Mouse (Mus musculus) heart, embryonic 11.5 days (tissue): ENCODE data around the gene H2-M10.4. TPM values are rescaled to one million over a fixed set of nuclear protein-coding genes. Genes with fewer than 3 reads are reported as not detected.
"Not testable (repeated sequence)": the region's sequence is repeated elsewhere in the genome, so short reads cannot be mapped to it uniquely, and the experiment has no call there.

Source experiments
- ATAC-seq: fragments of 200-750 bp; cut with Nextera tagmentation; replicated peaks from 2 replicates; pipeline ENCODE4 v1.8.0; 2017; ENCODE audit warnings: moderate library complexity; ENCODE audit not compliant: insufficient number of reproducible peaks, low FRiP score, low TSS enrichment
- H3K27ac ChIP-seq: fragments of 300-500 bp; sonication (generic); 2 replicates; pipeline ENCODE4 v1.5.1; 2014; ENCODE audit warnings: mild to moderate bottlenecking, low read depth, low read length
- H3K27me3 ChIP-seq: fragments of 300-500 bp; sonication (generic); 2 replicates; pipeline ENCODE4 v1.6.1; 2014; ENCODE audit warnings: mild to moderate bottlenecking, low read length, mixed read lengths; ENCODE audit not compliant: control insufficient read depth, insufficient read depth
- H3K36me3 ChIP-seq: fragments of 300-500 bp; sonication (generic); 2 replicates; pipeline ENCODE4 v1.6.1; 2014; ENCODE audit warnings: mild to moderate bottlenecking, low read length, moderate library complexity, mixed read lengths; ENCODE audit not compliant: control insufficient read depth, insufficient read depth
- H3K4me1 ChIP-seq: fragments of 300-500 bp; sonication (generic); 2 replicates; pipeline ENCODE4 v1.6.1; 2014; ENCODE audit warnings: low read length; ENCODE audit not compliant: control insufficient read depth, insufficient read depth
- H3K4me2 ChIP-seq: fragments of 300-500 bp; sonication (generic); 2 replicates; pipeline ENCODE4 v1.6.1; 2014; ENCODE audit warnings: mild to moderate bottlenecking, moderate library complexity
- H3K4me3 ChIP-seq: fragments of 300-500 bp; sonication (generic); 2 replicates; pipeline ENCODE4 v1.5.1; 2014; ENCODE audit warnings: low read depth, low read length
- H3K9ac ChIP-seq: fragments of 300-500 bp; sonication (generic); 2 replicates; pipeline ENCODE4 v1.6.1; 2014; ENCODE audit warnings: mild to moderate bottlenecking, low read depth, low read length, moderate library complexity
- H3K9me3 ChIP-seq: fragments of 300-500 bp; sonication (generic); replicated peaks from 2 replicates; pipeline ENCODE4 v1.6.1; 2016; ENCODE audit warnings: low read length; ENCODE audit not compliant: control insufficient read depth
- WGBS: fragments of 180-500 bp; shearing (Covaris S2); extraction: QIAGEN DNeasy Blood & Tissue Kit; methylation state at CpG from one replicate; pipeline ENCODE4 v1.1.7; 2014; ENCODE audit not compliant: insufficient replicate concordance; 5-methylcytosine and 5-hydroxymethylcytosine counted together
- polyA plus RNA-seq: library from polyadenylated mRNA; unstranded; fragments of >200 nt; fragmentation: Nextera tagmentation; extraction: Ambion mirVana; gene quantifications from 2 replicates; pipeline ENCODE4 v1.2.1, GENCODE M21; 2014

H2-M10.4 gene
- not detected in 2 replicates for polyA plus RNA-seq

- H3K27ac ChIP-seq = no peak within 1 kb of the TSS
- no peaks in the 10 kb centered on the region for H3K36me3 ChIP-seq
- no peaks in the 10 kb centered on the region for H3K4me1 ChIP-seq
- H3K9ac ChIP-seq = no peak within 1 kb of the TSS
- H3K9me3 ChIP-seq = no peaks in the 10 kb centered on the region
- H3K4me2 ChIP-seq = no peak within 1 kb of the TSS
- ATAC-seq = no peak
- 86% methylated on average over 7 of the region's 7 CpGs for WGBS
- H3K4me3 ChIP-seq = no peak within 1 kb of the TSS
- no peaks in the 10 kb centered on the region for H3K27me3 ChIP-seq
Observed at GRCm38 (mm10) chr17:36462234-36462633, at the start of gene H2-M10.4. H2-M10.4 (minus strand) TSS chr17:36462334.

GRCm38 (mm10) chr17:36503910-36504309 lies 41.8 kb upstream of the H2-M10.4 start:
- H3K27me3 ChIP-seq = no peaks in the 10 kb centered on the region
- H3K4me2 ChIP-seq = no peak overlapping the region
- H3K4me3 ChIP-seq = no peak overlapping the region
- ATAC-seq = no peak
- H3K9ac ChIP-seq = no peak overlapping the region
- H3K9me3 ChIP-seq = no peaks in the 10 kb centered on the region
- H3K36me3 ChIP-seq = no peaks in the 10 kb centered on the region
- no peaks in the 10 kb centered on the region for H3K4me1 ChIP-seq
- no peak overlapping the region for H3K27ac ChIP-seq

GRCm38 (mm10) chr17:36500435-36500834 lies 38.3 kb upstream of the H2-M10.4 start:
- WGBS = 52% methylated on average over 1 of the region's 1 CpGs
- H3K4me3 ChIP-seq = no peak overlapping the region
- H3K9me3 ChIP-seq = no peaks in the 10 kb centered on the region
- H3K4me2 ChIP-seq = no peak overlapping the region
- H3K36me3 ChIP-seq = no peaks in the 10 kb centered on the region
- no peak overlapping the region for H3K9ac ChIP-seq
- no peak for ATAC-seq
- H3K27ac ChIP-seq = no peak overlapping the region
- H3K27me3 ChIP-seq = no peaks in the 10 kb centered on the region
- no peaks in the 10 kb centered on the region for H3K4me1 ChIP-seq

GRCm38 (mm10) chr17:36488181-36488580 lies 26.0 kb upstream of the H2-M10.4 start:
- not testable (repeated sequence) for H3K36me3 ChIP-seq, H3K27me3 ChIP-seq, H3K27ac ChIP-seq, ATAC-seq, H3K9me3 ChIP-seq, H3K4me3 ChIP-seq, H3K4me2 ChIP-seq, H3K9ac ChIP-seq, H3K4me1 ChIP-seq
- 85% methylated on average over 15 of the region's 16 CpGs for WGBS

- Histone ChIP-seq H3K27me3 (no peaks in the 10 kb centered on the region), H3K27ac (no peak overlapping the region), H3K4me1 (no peaks in the 10 kb centered on the region), H3K4me3 (no peak overlapping the region), H3K9me3 (no peaks in the 10 kb centered on the region), H3K4me2 (no peak overlapping the region), H3K36me3 (no peaks in the 10 kb centered on the region), H3K9ac (no peak overlapping the region)
- 83% methylated on average over 1 of the region's 1 CpGs for WGBS
- no peak for ATAC-seq
Observed at GRCm38 (mm10) chr17:36486687-36487230, 24.6 kb upstream of the H2-M10.4 start.

- 73% methylated on average over 3 of the region's 3 CpGs for WGBS
- H3K4me1 ChIP-seq = no peaks in the 10 kb centered on the region
- H3K4me2 ChIP-seq = no peak overlapping the region
- no peak for ATAC-seq
- H3K9ac ChIP-seq = no peak overlapping the region
- no peaks in the 10 kb centered on the region for H3K36me3 ChIP-seq
- H3K4me3 ChIP-seq = no peak overlapping the region
- no peaks in the 10 kb centered on the region for H3K9me3 ChIP-seq
- H3K27ac ChIP-seq = no peak overlapping the region
- H3K27me3 ChIP-seq = no peaks in the 10 kb centered on the region
Observed at GRCm38 (mm10) chr17:36483865-36484264, 21.7 kb upstream of the H2-M10.4 start.

GRCm38 (mm10) chr17:36456260-36456659 lies 5.9 kb downstream of the H2-M10.4 start:
- Histone ChIP-seq H3K4me1 (no peaks in the 10 kb centered on the region), H3K27ac (no peak overlapping the region), H3K36me3 (no peaks in the 10 kb centered on the region), H3K4me2 (no peak overlapping the region), H3K9ac (no peak overlapping the region), H3K27me3 (no peaks in the 10 kb centered on the region), H3K4me3 (no peak overlapping the region), H3K9me3 (no peaks in the 10 kb centered on the region)
- WGBS = 68% methylated on average over 4 of the region's 4 CpGs
- ATAC-seq = no peak

- no peak for ATAC-seq
- Histone ChIP-seq H3K9ac (no peak overlapping the region), H3K36me3 (no peaks in the 10 kb centered on the region), H3K4me2 (no peak overlapping the region), H3K27me3 (no peaks in the 10 kb centered on the region), H3K4me1 (no peaks in the 10 kb centered on the region), H3K9me3 (no peaks in the 10 kb centered on the region), H3K4me3 (no peak overlapping the region), H3K27ac (no peak overlapping the region)
- 73% methylated on average over 2 of the region's 2 CpGs for WGBS
Observed at GRCm38 (mm10) chr17:36431411-36431810, 30.7 kb downstream of the H2-M10.4 start.

- H3K4me3 ChIP-seq = no peak overlapping the region
- no peak overlapping the region for H3K9ac ChIP-seq
- no peaks in the 10 kb centered on the region for H3K36me3 ChIP-seq
- H3K4me2 ChIP-seq = no peak overlapping the region
- no peak for ATAC-seq
- 21% methylated on average over 4 of the region's 4 CpGs for WGBS
- H3K27me3 ChIP-seq = no peaks in the 10 kb centered on the region
- no peak overlapping the region for H3K27ac ChIP-seq
- no peaks in the 10 kb centered on the region for H3K4me1 ChIP-seq
- peaks cover 3% of the 10 kb centered on the region; the same call in 1 of the 2 replicates for H3K9me3 ChIP-seq
Observed at GRCm38 (mm10) chr17:36418091-36418754, 43.9 kb downstream of the H2-M10.4 start.
